Comparison of ENCODE assay signal across 33 mouse cellular contexts in genomic region chr17:45706796-45707195, GRCm38 (mm10). TPM values are rescaled to one million over a fixed set of nuclear protein-coding genes. Genes with fewer than 3 reads are reported as not detected.
"Had no signal": no experiment of that assay in that cellular context is flagged by ENCODE, and none has a peak within 500 bp of the region (broad histone marks: within the 10 kb centered on the region; RNA-seq: fewer than 3 reads in every experiment).

No protein-coding gene starts in this region.

- H3K4me3 ChIP-seq: heart, embryonic 10.5 days; heart, embryonic 12.5 days; hindbrain, embryonic 10.5 days; hindbrain, embryonic 12.5 days; layer of hippocampus, adult 2 months; limb, embryonic 10.5 days; limb, embryonic 12.5 days; liver, embryonic 13.5 days had no signal

- H3K27ac ChIP-seq: heart, embryonic 10.5 days; hindbrain, embryonic 10.5 days; hindbrain, embryonic 12.5 days; hindbrain, embryonic 14.5 days; layer of hippocampus, adult 2 months; limb, embryonic 10.5 days; limb, embryonic 12.5 days; liver, embryonic 13.5 days had no signal

- H3K9me3 ChIP-seq: heart, embryonic 10.5 days; heart, embryonic 12.5 days; hindbrain, embryonic 10.5 days; hindbrain, embryonic 12.5 days; limb, embryonic 10.5 days; limb, embryonic 12.5 days; liver, embryonic 13.5 days had no signal

- H3K4me1 ChIP-seq: hindbrain, embryonic 12.5 days had no signal

- DNase-seq: gastrocnemius, postnatal 10 days; gastrocnemius, postnatal 25 days; heart, adult 18-20 months; heart, postnatal 10 days; heart, postnatal 4 days; kidney, adult 18-20 months; kidney, adult 8-10 months; kidney, postnatal 10 days; kidney, postnatal 25 days; kidney, postnatal 4 days; layer of hippocampus, postnatal 36 days; liver; liver, embryonic 13.5 days had no signal

- H3K27me3 ChIP-seq: hindbrain, embryonic 12.5 days; limb, embryonic 12.5 days; liver, embryonic 13.5 days had no signal

- H3K9ac ChIP-seq: heart, embryonic 12.5 days; hindbrain, embryonic 12.5 days; hindbrain, embryonic 14.5 days; limb, embryonic 12.5 days; liver, embryonic 13.5 days had no signal

- ATAC-seq: hindbrain, embryonic 16.5 days; inflammation-experienced regulatory T-cells, adult 6 months; intestine, embryonic 16.5 days had no signal

- H3K36me3 ChIP-seq: heart, embryonic 10.5 days; heart, embryonic 12.5 days; hindbrain, embryonic 10.5 days; hindbrain, embryonic 12.5 days; limb, embryonic 10.5 days; limb, embryonic 12.5 days; liver, embryonic 13.5 days had no signal

- H3K4me2 ChIP-seq: heart, embryonic 12.5 days; hindbrain, embryonic 12.5 days; hindbrain, embryonic 14.5 days; limb, embryonic 12.5 days; liver, embryonic 11.5 days; liver, embryonic 13.5 days had no signal

RNA-seq across cellular contexts. Expression of gene 1600014C23Rik, which starts 26.8 kb away (rescaled TPM):
- total RNA-seq: gastrocnemius, postnatal 10 days; gastrocnemius, postnatal 25 days; gastrocnemius, postnatal 4 days; granulocyte monocyte progenitor cell, adult 5-6 weeks; heart, postnatal 10 days; layer of hippocampus, adult 2 months; layer of hippocampus, postnatal 10 days; layer of hippocampus, postnatal 36 days; left cerebral cortex, adult 18-20 months; left cerebral cortex, postnatal 36 days had no signal
- polyA plus RNA-seq: heart, embryonic 10.5 days; hindbrain, embryonic 12.5 days; hindbrain, embryonic 14.5 days; inflammation-experienced regulatory T-cells, adult 6 months; kidney, embryonic 16.5 days; limb, embryonic 10.5 days; limb, embryonic 12.5 days; liver, embryonic 11.5 days; liver, embryonic 13.5 days had no signal

RNA-seq across cellular contexts. Expression of gene Capn11, which starts 47.7 kb away (rescaled TPM):
- total RNA-seq: granulocyte monocyte progenitor cell, adult 5-6 weeks; heart, postnatal 10 days; heart, postnatal 25 days had no signal
- polyA plus RNA-seq: inflammation-experienced regulatory T-cells, adult 6 months; kidney, embryonic 14.5 days had no signal
